Mouse (Mus musculus): ENCODE results near the gene Grb2. TPM values are rescaled to one million over a fixed set of nuclear protein-coding genes. Genes with fewer than 3 reads are reported as not detected.

The Grb2 gene
- polyA plus RNA-seq, 1 experiment from 2014 or later: 87.8 TPM

- H3K4me3 ChIP-seq: no peak overlapping the region
- 100% methylated on average over 2 of the region's 2 CpGs for whole genome bisulfite sequencing
- H3K27ac ChIP-seq: no peak overlapping the region
- H3K27me3 ChIP-seq (ENCODE audit: low read depth, poor library complexity, severe bottlenecking): no peaks in the 10 kb centered on the region
- DNase-seq (ENCODE audit: low spot score): no peak
- H3K36me3 ChIP-seq: peaks cover 38% of the 10 kb centered on the region
- no peaks in the 10 kb centered on the region for H3K9me3 ChIP-seq (replicated peaks)
- H3K4me1 ChIP-seq: 0 out of 2 replicates have a peak, but pooled peaks cover 4% of the 10 kb centered on the region
Observed at GRCm38 (mm10) chr11:115691976-115692375, 16.4 kb downstream of the Grb2 start.

- no peaks in the 10 kb centered on the region for H3K27me3 ChIP-seq (ENCODE audit: low read depth, poor library complexity, severe bottlenecking)
- 0 out of 2 replicates have a peak, but pooled peaks cover 4% of the 10 kb centered on the region for H3K4me1 ChIP-seq
- H3K4me3 ChIP-seq: no peak overlapping the region
- WGBS: 94% methylated on average over 5 of the region's 5 CpGs
- H3K36me3 ChIP-seq: peaks cover 33% of the 10 kb centered on the region
- H3K27ac ChIP-seq: no peak overlapping the region
- no peak for DNase-seq (ENCODE audit: low spot score)
- no peaks in the 10 kb centered on the region for H3K9me3 ChIP-seq (replicated peaks)
Observed at GRCm38 (mm10) chr11:115691511-115691910, 16.9 kb downstream of the Grb2 start.

GRCm38 (mm10) chr11:115691013-115691412 lies 17.4 kb downstream of the Grb2 start:
- no peak overlapping the region for H3K27ac ChIP-seq
- WGBS: 94% methylated on average over 5 of the region's 5 CpGs
- DNase-seq (ENCODE audit: low spot score): no peak
- peaks cover 34% of the 10 kb centered on the region for H3K36me3 ChIP-seq
- no peaks in the 10 kb centered on the region for H3K27me3 ChIP-seq (ENCODE audit: low read depth, poor library complexity, severe bottlenecking)
- H3K9me3 ChIP-seq (replicated peaks): no peaks in the 10 kb centered on the region
- no peak overlapping the region for H3K4me3 ChIP-seq
- 0 out of 2 replicates have a peak, but pooled peaks cover 4% of the 10 kb centered on the region for H3K4me1 ChIP-seq

GRCm38 (mm10) chr11:115690356-115690755 lies 18.0 kb downstream of the Grb2 start:
- WGBS: 94% methylated on average over 5 of the region's 5 CpGs
- Histone ChIP-seq H3K27ac (no peak overlapping the region), H3K4me3 (no peak overlapping the region), H3K27me3 (ENCODE audit: low read depth, poor library complexity, severe bottlenecking) (no peaks in the 10 kb centered on the region), H3K36me3 (peaks cover 32% of the 10 kb centered on the region), H3K4me1 (0 out of 2 replicates have a peak, but pooled peaks cover 4% of the 10 kb centered on the region), H3K9me3 (replicated peaks) (no peaks in the 10 kb centered on the region)
- no peak for DNase-seq (ENCODE audit: low spot score)

- H3K27ac ChIP-seq: no peak overlapping the region
- DNase-seq (ENCODE audit: low spot score): no peak
- 97% methylated on average over 14 of the region's 14 CpGs for WGBS
- no peak overlapping the region for H3K4me3 ChIP-seq
- H3K27me3 ChIP-seq (ENCODE audit: low read depth, poor library complexity, severe bottlenecking): no peaks in the 10 kb centered on the region
- H3K9me3 ChIP-seq (replicated peaks): no peaks in the 10 kb centered on the region
- H3K36me3 ChIP-seq: peaks cover 36% of the 10 kb centered on the region
- 0 out of 2 replicates have a peak, but pooled peaks cover 4% of the 10 kb centered on the region for H3K4me1 ChIP-seq
Observed at GRCm38 (mm10) chr11:115689137-115689915, 19.1 kb downstream of the Grb2 start.

GRCm38 (mm10) chr11:115686369-115686768 lies 22.0 kb downstream of the Grb2 start:
- 95% methylated on average over 6 of the region's 6 CpGs for WGBS
- no peaks in the 10 kb centered on the region for H3K4me1 ChIP-seq
- H3K9me3 ChIP-seq (replicated peaks): no peaks in the 10 kb centered on the region
- H3K36me3 ChIP-seq: peaks cover 64% of the 10 kb centered on the region
- no peak for DNase-seq (ENCODE audit: low spot score)
- H3K27me3 ChIP-seq (ENCODE audit: low read depth, poor library complexity, severe bottlenecking): no peaks in the 10 kb centered on the region
- H3K27ac ChIP-seq: no peak overlapping the region
- H3K4me3 ChIP-seq: no peak overlapping the region

- H3K4me1 ChIP-seq: no peaks in the 10 kb centered on the region
- H3K36me3 ChIP-seq: peaks cover 67% of the 10 kb centered on the region
- no peaks in the 10 kb centered on the region for H3K27me3 ChIP-seq (ENCODE audit: low read depth, poor library complexity, severe bottlenecking)
- no peak overlapping the region for H3K4me3 ChIP-seq
- no peak overlapping the region for H3K27ac ChIP-seq
- DNase-seq (ENCODE audit: low spot score): no peak
- WGBS: 89% methylated on average over 7 of the region's 7 CpGs
- H3K9me3 ChIP-seq (replicated peaks): no peaks in the 10 kb centered on the region
Observed at GRCm38 (mm10) chr11:115685954-115686353, 22.4 kb downstream of the Grb2 start.

GRCm38 (mm10) chr11:115684877-115685276 lies 23.5 kb downstream of the Grb2 start:
- Histone ChIP-seq H3K27me3 (ENCODE audit: low read depth, poor library complexity, severe bottlenecking) (no peaks in the 10 kb centered on the region), H3K36me3 (peaks cover 73% of the 10 kb centered on the region), H3K4me3 (no peak overlapping the region), H3K4me1 (no peaks in the 10 kb centered on the region), H3K9me3 (replicated peaks) (no peaks in the 10 kb centered on the region), H3K27ac (no peak overlapping the region)
- 96% methylated on average over 6 of the region's 6 CpGs for WGBS
- no peak for DNase-seq (ENCODE audit: low spot score)

- Histone ChIP-seq H3K36me3 (peaks cover 72% of the 10 kb centered on the region), H3K9me3 (replicated peaks) (no peaks in the 10 kb centered on the region), H3K4me1 (no peaks in the 10 kb centered on the region), H3K27me3 (ENCODE audit: low read depth, poor library complexity, severe bottlenecking) (no peaks in the 10 kb centered on the region), H3K4me3 (no peak overlapping the region), H3K27ac (no peak overlapping the region)
- 97% methylated on average over 5 of the region's 5 CpGs for WGBS
- no peak for DNase-seq (ENCODE audit: low spot score)
Observed at GRCm38 (mm10) chr11:115683326-115683725, 25.1 kb downstream of the Grb2 start.

GRCm38 (mm10) chr11:115682411-115682810 lies 26.0 kb downstream of the Grb2 start:
- peaks cover 71% of the 10 kb centered on the region for H3K36me3 ChIP-seq
- H3K4me1 ChIP-seq: no peaks in the 10 kb centered on the region
- no peak overlapping the region for H3K27ac ChIP-seq
- H3K4me3 ChIP-seq: no peak overlapping the region
- no peak for DNase-seq (ENCODE audit: low spot score)
- H3K9me3 ChIP-seq (replicated peaks): no peaks in the 10 kb centered on the region
- no peaks in the 10 kb centered on the region for H3K27me3 ChIP-seq (ENCODE audit: low read depth, poor library complexity, severe bottlenecking)
- 94% methylated on average over 3 of the region's 3 CpGs for WGBS

- 93% methylated on average over 9 of the region's 9 CpGs for WGBS
- no peak overlapping the region for H3K27ac ChIP-seq
- no peaks in the 10 kb centered on the region for H3K27me3 ChIP-seq (ENCODE audit: low read depth, poor library complexity, severe bottlenecking)
- no peaks in the 10 kb centered on the region for H3K4me1 ChIP-seq
- H3K9me3 ChIP-seq (replicated peaks): no peaks in the 10 kb centered on the region
- H3K36me3 ChIP-seq: peaks cover 67% of the 10 kb centered on the region
- DNase-seq (ENCODE audit: low spot score): no peak
- no peak overlapping the region for H3K4me3 ChIP-seq
Observed at GRCm38 (mm10) chr11:115679554-115680238, 28.7 kb downstream of the Grb2 start.

- Histone ChIP-seq H3K36me3 (peaks cover 60% of the 10 kb centered on the region), H3K27ac (no peak overlapping the region), H3K4me1 (no peaks in the 10 kb centered on the region), H3K27me3 (ENCODE audit: low read depth, poor library complexity, severe bottlenecking) (no peaks in the 10 kb centered on the region), H3K9me3 (replicated peaks) (no peaks in the 10 kb centered on the region), H3K4me3 (no peak overlapping the region)
- no peak for DNase-seq (ENCODE audit: low spot score)
- 95% methylated on average over 6 of the region's 6 CpGs for WGBS
Observed at GRCm38 (mm10) chr11:115678861-115679260, 29.5 kb downstream of the Grb2 start.

GRCm38 (mm10) chr11:115677511-115677910 lies 30.9 kb downstream of the Grb2 start:
- Histone ChIP-seq H3K36me3 (peaks cover 46% of the 10 kb centered on the region), H3K4me3 (no peak overlapping the region), H3K4me1 (no peaks in the 10 kb centered on the region), H3K27ac (no peak overlapping the region), H3K27me3 (ENCODE audit: low read depth, poor library complexity, severe bottlenecking) (no peaks in the 10 kb centered on the region), H3K9me3 (replicated peaks) (no peaks in the 10 kb centered on the region)
- WGBS: 94% methylated on average over 3 of the region's 3 CpGs
- no peak for DNase-seq (ENCODE audit: low spot score)
